Mouse (Mus musculus): ENCODE measurements around the gene Selenom. TPM values are rescaled to one million over a fixed set of nuclear protein-coding genes. Genes with fewer than 3 reads are reported as not detected.

Selenom gene
- polyA plus RNA-seq, 1 experiment from 2014 or later = 225 TPM

- Histone ChIP-seq H3K9me3 (ENCODE audit: control insufficient read depth, low read length) (no peaks in the 10 kb centered on the region), H3K27ac (ENCODE audit: low read depth, low read length) (no peak overlapping the region), H3K4me2 (ENCODE audit: low read length) (no peak overlapping the region), H3K4me1 (ENCODE audit: control insufficient read depth, insufficient read depth, low read depth, low read length) (no peaks in the 10 kb centered on the region), H3K9ac (ENCODE audit: low read depth, low read length) (no peak overlapping the region), H3K27me3 (replicated peaks; ENCODE audit: control insufficient read depth, insufficient read depth, low read length) (no peaks in the 10 kb centered on the region), H3K36me3 (ENCODE audit: control insufficient read depth, insufficient read depth, low read length) (no peaks in the 10 kb centered on the region), H3K4me3 (ENCODE audit: low read length) (no peak overlapping the region)
- WGBS = 93% methylated on average over 24 of the region's 24 CpGs
- no peak for ATAC-seq
These were observed 12.7 kb downstream of the Selenom start for GRCm38 (mm10) chr11:3526979-3527738.

- Histone ChIP-seq H3K27ac (ENCODE audit: low read depth, low read length) (no peak overlapping the region), H3K36me3 (ENCODE audit: control insufficient read depth, insufficient read depth, low read length) (no peaks in the 10 kb centered on the region), H3K9ac (ENCODE audit: low read depth, low read length) (no peak overlapping the region), H3K4me1 (ENCODE audit: control insufficient read depth, insufficient read depth, low read depth, low read length) (no peaks in the 10 kb centered on the region), H3K4me2 (ENCODE audit: low read length) (no peak overlapping the region), H3K4me3 (ENCODE audit: low read length) (no peak overlapping the region), H3K9me3 (ENCODE audit: control insufficient read depth, low read length) (no peaks in the 10 kb centered on the region), H3K27me3 (replicated peaks; ENCODE audit: control insufficient read depth, insufficient read depth, low read length) (no peaks in the 10 kb centered on the region)
- WGBS = 83% methylated on average over 8 of the region's 8 CpGs
- no peak for ATAC-seq
These were observed 13.3 kb downstream of the Selenom start for GRCm38 (mm10) chr11:3527766-3528165.

GRCm38 (mm10) chr11:3528208-3528607 is 13.7 kb downstream of the Selenom start:
- Histone ChIP-seq H3K9ac (ENCODE audit: low read depth, low read length) (no peak overlapping the region), H3K4me1 (ENCODE audit: control insufficient read depth, insufficient read depth, low read depth, low read length) (no peaks in the 10 kb centered on the region), H3K9me3 (ENCODE audit: control insufficient read depth, low read length) (no peaks in the 10 kb centered on the region), H3K27me3 (replicated peaks; ENCODE audit: control insufficient read depth, insufficient read depth, low read length) (no peaks in the 10 kb centered on the region), H3K4me2 (ENCODE audit: low read length) (no peak overlapping the region), H3K4me3 (ENCODE audit: low read length) (no peak overlapping the region), H3K27ac (ENCODE audit: low read depth, low read length) (no peak overlapping the region), H3K36me3 (ENCODE audit: control insufficient read depth, insufficient read depth, low read length) (no peaks in the 10 kb centered on the region)
- WGBS = 79% methylated on average over 6 of the region's 6 CpGs
- ATAC-seq = no peak

GRCm38 (mm10) chr11:3529476-3530252 is 15.2 kb downstream of the Selenom start:
- WGBS = 81% methylated on average over 20 of the region's 20 CpGs
- no peaks in the 10 kb centered on the region for H3K27me3 ChIP-seq (replicated peaks; ENCODE audit: control insufficient read depth, insufficient read depth, low read length)
- no peaks in the 10 kb centered on the region for H3K9me3 ChIP-seq (ENCODE audit: control insufficient read depth, low read length)
- no peak for ATAC-seq
- no peaks in the 10 kb centered on the region for H3K4me1 ChIP-seq (ENCODE audit: control insufficient read depth, insufficient read depth, low read depth, low read length)
- H3K36me3 ChIP-seq (ENCODE audit: control insufficient read depth, insufficient read depth, low read length) = no peaks in the 10 kb centered on the region
- no peak overlapping the region for H3K27ac ChIP-seq (ENCODE audit: low read depth, low read length)
- H3K4me2 ChIP-seq (ENCODE audit: low read length) = no peak overlapping the region
- no peak overlapping the region for H3K4me3 ChIP-seq (ENCODE audit: low read length)
- no peak overlapping the region for H3K9ac ChIP-seq (ENCODE audit: low read depth, low read length)

GRCm38 (mm10) chr11:3530731-3531130 is 16.2 kb downstream of the Selenom start:
- H3K4me2 ChIP-seq (ENCODE audit: low read length) = no peak overlapping the region
- no peak overlapping the region for H3K9ac ChIP-seq (ENCODE audit: low read depth, low read length)
- ATAC-seq = no peak
- H3K4me1 ChIP-seq (ENCODE audit: control insufficient read depth, insufficient read depth, low read depth, low read length) = peaks cover 8% of the 10 kb centered on the region; the same call in 1 of the 2 replicates
- 88% methylated on average over 3 of the region's 3 CpGs for WGBS
- H3K27ac ChIP-seq (ENCODE audit: low read depth, low read length) = no peak overlapping the region
- H3K36me3 ChIP-seq (ENCODE audit: control insufficient read depth, insufficient read depth, low read length) = no peaks in the 10 kb centered on the region
- no peaks in the 10 kb centered on the region for H3K9me3 ChIP-seq (ENCODE audit: control insufficient read depth, low read length)
- H3K27me3 ChIP-seq (replicated peaks; ENCODE audit: control insufficient read depth, insufficient read depth, low read length) = no peaks in the 10 kb centered on the region
- H3K4me3 ChIP-seq (ENCODE audit: low read length) = no peak overlapping the region

- H3K9ac ChIP-seq (ENCODE audit: low read depth, low read length) = no peak overlapping the region
- 74% methylated on average over 6 of the region's 6 CpGs for WGBS
- H3K36me3 ChIP-seq (ENCODE audit: control insufficient read depth, insufficient read depth, low read length) = no peaks in the 10 kb centered on the region
- H3K4me2 ChIP-seq (ENCODE audit: low read length) = no peak overlapping the region
- no peaks in the 10 kb centered on the region for H3K9me3 ChIP-seq (ENCODE audit: control insufficient read depth, low read length)
- no peak overlapping the region for H3K4me3 ChIP-seq (ENCODE audit: low read length)
- no peaks in the 10 kb centered on the region for H3K27me3 ChIP-seq (replicated peaks; ENCODE audit: control insufficient read depth, insufficient read depth, low read length)
- H3K4me1 ChIP-seq (ENCODE audit: control insufficient read depth, insufficient read depth, low read depth, low read length) = peaks cover 13% of the 10 kb centered on the region
- no peak overlapping the region for H3K27ac ChIP-seq (ENCODE audit: low read depth, low read length)
- ATAC-seq = no peak
These were observed 17.1 kb downstream of the Selenom start for GRCm38 (mm10) chr11:3531634-3532033.

GRCm38 (mm10) chr11:3532101-3532931 is 17.8 kb downstream of the Selenom start:
- H3K4me1 ChIP-seq (ENCODE audit: control insufficient read depth, insufficient read depth, low read depth, low read length) = peaks cover 13% of the 10 kb centered on the region
- H3K36me3 ChIP-seq (ENCODE audit: control insufficient read depth, insufficient read depth, low read length) = no peaks in the 10 kb centered on the region
- H3K4me3 ChIP-seq (ENCODE audit: low read length) = no peak overlapping the region
- H3K27me3 ChIP-seq (replicated peaks; ENCODE audit: control insufficient read depth, insufficient read depth, low read length) = no peaks in the 10 kb centered on the region
- H3K9ac ChIP-seq (ENCODE audit: low read depth, low read length) = no peak overlapping the region
- H3K4me2 ChIP-seq (ENCODE audit: low read length) = no peak overlapping the region
- H3K9me3 ChIP-seq (ENCODE audit: control insufficient read depth, low read length) = no peaks in the 10 kb centered on the region
- no peak for ATAC-seq
- whole genome bisulfite sequencing = 96% methylated on average over 16 of the region's 16 CpGs
- no peak overlapping the region for H3K27ac ChIP-seq (ENCODE audit: low read depth, low read length)

- Histone ChIP-seq H3K4me3 (ENCODE audit: low read length) (no peak overlapping the region), H3K27me3 (replicated peaks; ENCODE audit: control insufficient read depth, insufficient read depth, low read length) (no peaks in the 10 kb centered on the region), H3K4me2 (ENCODE audit: low read length) (no peak overlapping the region), H3K9ac (ENCODE audit: low read depth, low read length) (no peak overlapping the region), H3K9me3 (ENCODE audit: control insufficient read depth, low read length) (no peaks in the 10 kb centered on the region), H3K36me3 (ENCODE audit: control insufficient read depth, insufficient read depth, low read length) (no peaks in the 10 kb centered on the region), H3K4me1 (ENCODE audit: control insufficient read depth, insufficient read depth, low read depth, low read length) (peaks cover 13% of the 10 kb centered on the region), H3K27ac (ENCODE audit: low read depth, low read length) (no peak overlapping the region)
- ATAC-seq = no peak
- 86% methylated on average over 17 of the region's 17 CpGs for WGBS
These were observed 19.0 kb downstream of the Selenom start for GRCm38 (mm10) chr11:3533406-3533932.

Measured in hindbrain, embryonic 16.5 days (tissue).